Mouse (Mus musculus) liver, adult (tissue): Measurements from ENCODE around the gene Nup107.

Experiments
- GATA4 ChIP-seq: IDR thresholded peaks from 2 replicates; pipeline ENCODE4 v1.6.1; 2014; ENCODE audit warnings: mild to moderate bottlenecking, low read length; ENCODE audit not compliant: insufficient replicate concordance

Gene Nup107

GRCm38 (mm10) chr10:117712871-117713270 lies 79.6 kb downstream of the Nup107 start:
- no peak for TF ChIP-seq GATA4

DNA sequence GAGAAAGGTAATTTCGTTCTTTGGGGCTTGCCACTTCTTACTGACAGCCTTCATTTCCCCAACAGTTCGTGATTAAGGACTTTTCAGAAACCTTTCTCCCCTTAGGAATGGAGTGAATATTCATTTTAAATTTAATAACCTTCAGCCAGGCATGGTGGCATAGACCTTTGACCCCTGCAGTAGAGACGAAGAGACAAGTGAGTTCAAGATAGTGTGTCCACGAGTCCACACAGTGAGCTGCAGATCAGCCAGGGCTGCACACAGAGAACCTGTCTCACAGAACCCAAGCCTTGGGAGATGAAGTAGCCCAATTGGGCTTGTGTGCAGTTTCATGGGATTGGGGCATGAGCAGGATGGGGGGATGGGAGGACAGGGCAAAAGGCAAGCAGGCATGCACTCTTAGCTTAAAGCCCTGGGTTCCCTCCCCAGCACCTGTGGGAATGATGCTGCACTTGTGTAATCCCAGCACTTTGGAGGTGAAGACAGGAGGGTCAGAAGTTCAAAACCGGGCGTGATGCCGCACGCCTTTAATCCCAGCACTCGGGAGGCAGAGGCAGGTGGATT lies 80.2 kb downstream of the Nup107 start:
- no peak for TF ChIP-seq GATA4

DNA sequence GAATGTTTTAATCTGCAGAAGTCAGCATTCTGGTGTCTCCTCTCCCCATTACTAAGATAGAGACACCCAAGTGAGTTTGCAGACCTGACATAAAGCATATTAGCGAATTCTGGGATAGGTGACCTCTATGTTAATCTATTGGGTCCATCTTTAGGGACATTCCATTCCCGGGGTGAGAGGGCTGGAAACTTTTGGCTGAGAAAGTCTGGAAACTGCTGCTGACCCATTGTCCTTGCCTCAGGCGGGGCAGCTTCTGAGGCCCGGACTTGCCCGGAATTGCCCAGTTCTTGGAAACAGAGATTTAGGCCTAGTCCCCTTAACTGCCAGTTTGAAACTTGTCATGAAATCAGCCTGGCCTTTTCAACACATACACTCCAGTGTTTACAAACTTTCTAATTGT lies 81.1 kb downstream of the Nup107 start:
- no peak for TF ChIP-seq GATA4

DNA sequence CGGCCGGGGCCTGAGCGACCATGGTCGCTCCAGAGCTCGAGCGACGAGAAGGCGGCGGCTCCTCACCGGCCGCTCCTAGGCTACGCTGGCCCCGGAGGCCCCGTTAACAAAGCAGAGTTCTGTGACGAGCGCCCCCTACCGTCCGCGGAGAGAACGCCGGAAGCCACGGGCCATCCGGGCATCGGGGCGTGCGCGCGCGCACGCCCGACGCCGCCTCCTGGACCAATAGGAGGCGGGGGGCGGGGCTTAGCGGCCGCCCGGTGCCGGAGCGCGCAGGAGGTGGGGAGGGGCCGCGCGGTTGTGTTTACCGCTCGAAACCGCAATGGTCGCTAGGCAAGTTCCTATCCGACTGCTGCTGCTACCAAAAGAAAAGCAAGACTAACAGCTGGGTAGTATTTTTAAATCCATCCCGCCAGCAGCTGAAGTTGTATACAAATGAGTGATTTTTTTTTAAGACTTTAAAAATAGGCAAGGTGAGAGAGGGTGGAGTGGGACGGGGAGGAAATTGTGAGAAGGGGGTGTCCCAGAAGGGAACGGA lies 81.8 kb downstream of the Nup107 start, which contains the start of gene Mdm2:
Mdm2 (minus strand) TSS at position 155 of the 538 bp plus-strand sequence.
- no peak; the same call in 1 of the 2 replicates for TF ChIP-seq GATA4

DNA sequence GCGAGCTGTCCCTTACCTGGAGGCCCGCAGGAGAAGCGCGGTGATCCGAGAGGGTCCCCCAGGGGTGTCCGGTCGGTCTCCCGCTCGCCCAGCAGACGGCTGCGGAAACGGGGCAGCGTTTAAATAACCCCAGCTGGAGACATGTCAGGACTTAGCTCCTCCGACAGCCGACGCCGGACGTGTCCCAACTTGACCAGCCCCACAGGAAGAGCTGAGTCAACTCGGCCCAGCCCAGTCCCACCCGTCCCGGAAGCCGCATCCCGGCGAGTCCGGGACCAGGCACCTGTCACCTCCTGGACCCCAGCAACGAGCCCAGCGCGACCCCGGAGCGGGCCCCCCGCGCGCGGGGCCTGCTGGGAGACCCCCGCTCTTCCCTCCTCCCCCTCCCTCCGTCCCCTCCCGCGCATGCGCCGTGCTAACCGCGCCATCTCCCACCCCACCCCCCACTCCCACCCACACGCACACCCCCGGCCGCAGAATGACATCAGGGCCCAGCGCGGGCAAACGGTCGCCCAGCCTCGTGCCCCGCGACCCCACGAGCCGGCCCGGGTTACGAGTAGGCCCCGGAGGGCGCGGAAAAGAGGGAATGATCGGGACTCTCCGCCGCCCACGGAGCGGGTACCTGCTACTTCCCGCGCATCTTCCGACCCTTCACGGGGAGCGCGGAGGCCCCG lies 82.4 kb downstream of the Nup107 start:
- TF ChIP-seq GATA4 = no peak

- no peak for TF ChIP-seq GATA4
Observed at GRCm38 (mm10) chr10:117709326-117709830, 83.1 kb downstream of the Nup107 start.

GRCm38 (mm10) chr10:117708856-117709255 lies 83.6 kb downstream of the Nup107 start:
- TF ChIP-seq GATA4 = no peak

- no peak for TF ChIP-seq GATA4
Observed at GRCm38 (mm10) chr10:117708376-117708775, 84.1 kb downstream of the Nup107 start.

DNA sequence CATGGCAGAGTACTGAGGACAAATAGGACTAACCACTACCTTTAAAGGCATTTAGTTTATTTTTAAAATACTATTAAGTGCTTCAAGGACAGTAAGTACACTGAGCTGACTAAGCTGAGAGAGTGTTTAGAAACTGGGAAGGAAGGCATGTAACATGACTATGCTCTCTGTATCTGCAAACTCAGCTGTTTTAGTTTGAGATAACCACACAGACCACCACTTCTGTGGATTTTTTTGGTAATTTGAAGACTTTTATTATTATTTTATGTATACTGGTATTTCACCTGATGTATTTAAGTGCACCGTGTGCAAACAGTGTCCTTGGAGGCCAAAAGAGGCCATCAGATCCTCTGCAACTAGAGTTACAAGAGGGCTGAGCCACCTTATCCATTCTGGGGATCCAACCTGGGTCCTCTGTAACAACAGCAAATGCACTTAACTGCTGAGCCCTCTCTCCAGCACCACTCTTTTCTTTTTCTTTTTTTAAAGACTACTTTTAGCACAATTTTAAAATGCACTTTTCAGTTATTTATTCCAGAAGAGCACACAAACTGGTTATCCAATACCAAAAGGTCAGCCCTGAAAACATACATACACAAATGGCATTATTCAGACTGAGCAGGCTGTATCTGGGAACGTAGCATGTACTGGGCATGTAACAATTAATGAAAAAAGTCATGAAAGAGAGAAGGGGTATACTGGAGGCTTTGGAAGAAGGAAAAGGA lies 85.2 kb downstream of the Nup107 start:
- TF ChIP-seq GATA4 = no peak

- no peak for TF ChIP-seq GATA4
Observed at GRCm38 (mm10) chr10:117706440-117706839, 86.1 kb downstream of the Nup107 start.

DNA sequence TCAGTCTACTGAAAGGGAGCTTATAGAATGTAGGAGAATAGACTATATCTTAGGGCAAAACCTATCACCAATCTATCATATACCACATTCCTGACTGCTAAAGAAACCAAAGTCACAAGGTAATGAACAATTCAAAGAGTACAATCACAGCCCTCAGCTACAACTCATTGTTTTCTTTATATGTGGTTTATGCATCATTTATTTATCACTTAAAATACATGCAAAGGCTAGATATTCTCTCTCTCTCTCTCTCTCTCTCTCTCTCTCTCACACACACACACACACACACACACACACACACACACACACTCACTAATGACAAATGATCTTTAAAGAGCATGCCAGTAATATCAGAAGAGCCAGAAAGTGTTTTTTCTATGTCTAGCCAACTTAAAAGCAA lies 86.7 kb downstream of the Nup107 start:
- no peak for TF ChIP-seq GATA4

DNA sequence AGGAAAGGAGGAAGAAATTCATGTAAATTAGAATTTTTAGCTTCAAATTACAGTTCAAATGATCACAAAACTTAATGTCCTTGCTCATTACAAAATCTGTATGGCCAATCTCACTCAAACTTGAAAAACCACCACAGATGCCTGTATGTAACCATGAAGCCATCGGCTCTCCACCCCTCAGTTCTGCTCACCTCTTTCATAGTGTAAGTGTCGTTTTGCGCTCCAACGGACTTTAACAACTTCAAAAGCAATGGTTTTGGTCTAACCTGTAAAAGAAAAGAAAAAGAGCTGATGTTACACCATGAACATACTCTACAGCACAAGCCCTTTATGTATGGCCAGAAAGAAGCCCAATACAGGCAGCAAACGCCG lies 87.6 kb downstream of the Nup107 start:
- no peak for TF ChIP-seq GATA4

GRCm38 (mm10) chr10:117703506-117703905 lies 89.0 kb downstream of the Nup107 start:
- no peak for TF ChIP-seq GATA4

- TF ChIP-seq GATA4 = no peak
Observed at GRCm38 (mm10) chr10:117702024-117702833, 90.3 kb downstream of the Nup107 start.
